Mouse (Mus musculus) frontal cortex, postnatal 14 days (tissue): ENCODE results near the gene Igf2r.

Experiments
- DNase-seq, 2 experiments: peaks; one replicate each; pipeline ENCODE4 v3.0.0; 2022; ENCODE audit warnings: low spot score in 2 of 2

Igf2r gene

GRCm38 (mm10) chr17:12782861-12783847 is 13.7 kb upstream of the Igf2r start:
- no peak for DNase-seq

DNA sequence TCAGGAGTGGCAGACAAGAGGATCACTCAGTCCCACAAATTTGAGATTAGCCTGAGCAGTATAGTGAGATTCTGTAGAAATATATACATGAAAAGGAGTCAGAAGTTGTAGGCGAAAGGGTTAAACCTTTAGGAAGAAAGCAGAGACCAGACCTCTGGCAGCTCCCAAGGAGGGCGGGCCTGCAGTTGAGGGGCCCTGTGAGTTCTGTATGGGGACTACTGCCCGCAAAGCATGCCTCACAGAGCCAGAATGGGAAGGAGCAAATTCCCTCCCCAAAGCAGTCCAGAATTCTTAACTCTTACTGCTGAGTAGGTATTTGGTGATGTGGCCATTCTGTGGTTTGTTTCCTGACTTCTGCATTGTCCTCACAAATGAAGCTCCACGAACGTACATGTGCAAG is 11.6 kb upstream of the Igf2r start:
- DNase-seq, result no peak

DNA sequence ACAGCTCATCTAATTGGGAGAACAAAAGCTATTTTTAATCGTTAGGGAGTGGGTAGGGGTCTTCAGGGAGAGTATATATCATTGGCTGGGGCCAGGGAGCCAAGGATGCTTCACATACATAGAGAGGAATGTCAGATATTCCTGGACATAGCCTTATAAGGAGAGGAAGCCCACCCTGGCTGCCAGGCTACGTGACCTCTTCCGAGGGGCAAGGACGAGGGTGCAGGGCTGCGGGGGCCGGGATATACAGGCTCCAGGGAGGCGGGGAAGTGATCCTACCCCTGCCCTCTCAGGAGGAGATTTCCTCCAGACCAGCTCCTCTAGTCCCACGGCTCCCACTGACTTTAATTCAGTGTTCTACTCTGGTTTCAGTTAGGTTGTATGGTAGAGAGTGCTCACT is 10.7 kb upstream of the Igf2r start:
- DNase-seq, result no peak

GRCm38 (mm10) chr17:12779442-12779841 is 10.0 kb upstream of the Igf2r start:
- DNase-seq, result no peak

DNA sequence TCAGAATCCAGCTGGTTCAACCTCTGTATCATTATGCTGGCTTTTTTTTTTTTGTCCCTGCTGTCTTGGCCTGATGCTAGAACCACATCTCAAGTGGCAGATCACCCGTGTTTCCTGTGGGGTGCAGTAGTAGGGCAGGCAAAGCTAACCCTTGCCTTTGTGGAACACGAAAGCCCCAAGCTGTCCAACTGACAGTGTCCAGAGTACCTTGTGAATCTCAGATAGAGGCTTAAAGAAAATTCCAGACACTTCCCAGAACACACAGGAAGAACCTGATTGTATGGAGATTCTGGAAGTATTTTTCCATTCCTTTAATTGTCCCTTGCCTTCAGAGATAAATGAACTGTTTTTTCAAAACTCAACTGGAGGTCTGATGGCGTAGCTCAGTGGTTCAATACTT is 4.5 kb upstream of the Igf2r start:
- DNase-seq, result no peak

GRCm38 (mm10) chr17:12770500-12770899 is 1.0 kb upstream of the Igf2r start:
- DNase-seq, result no peak

DNA sequence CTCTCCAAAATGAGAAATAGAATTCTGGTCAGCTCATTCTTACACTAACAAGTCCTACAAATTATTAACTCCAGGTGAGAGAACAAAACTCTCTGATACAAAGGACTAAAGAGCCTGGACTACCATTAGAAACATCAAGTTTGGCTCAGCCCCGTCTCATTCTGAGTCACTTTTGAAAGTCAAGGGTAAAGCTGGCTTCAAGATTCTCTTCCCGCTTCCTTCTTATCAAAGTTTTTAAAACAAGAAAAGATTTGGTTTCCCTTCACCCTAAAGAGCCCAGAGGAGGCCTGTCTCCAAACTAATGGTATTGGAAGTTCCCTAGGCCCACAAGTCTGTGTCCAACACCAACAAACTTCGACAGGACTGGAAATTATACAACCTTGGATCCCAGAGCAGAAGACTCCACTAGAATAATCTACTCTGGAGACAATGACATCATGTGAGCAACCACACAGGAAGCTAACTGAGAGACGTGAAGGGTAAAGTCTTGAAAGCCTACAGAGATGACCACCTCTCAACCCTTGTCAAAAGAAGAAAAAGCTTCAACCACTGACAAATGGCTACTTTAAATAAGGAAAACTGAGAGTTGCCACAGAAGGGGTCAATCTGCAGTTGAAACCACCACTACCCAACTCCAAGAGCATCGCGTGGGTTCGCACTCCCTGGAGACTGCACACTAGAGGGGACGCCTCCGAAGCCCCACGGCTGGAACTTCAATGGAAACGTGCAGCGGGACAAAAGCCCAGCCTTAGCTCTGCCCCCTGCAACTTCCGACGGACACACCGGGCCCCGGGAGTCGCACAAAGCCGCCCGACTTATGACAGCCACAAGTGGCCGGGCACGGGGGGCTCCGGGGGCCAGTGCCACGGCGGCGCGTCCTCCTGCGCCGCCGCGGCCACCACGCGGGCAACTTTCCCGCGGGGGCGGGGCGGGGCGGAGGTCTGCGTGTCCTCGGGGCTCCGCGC is 767 bp downstream of the Igf2r start:
- DNase-seq, result no peak

DNA sequence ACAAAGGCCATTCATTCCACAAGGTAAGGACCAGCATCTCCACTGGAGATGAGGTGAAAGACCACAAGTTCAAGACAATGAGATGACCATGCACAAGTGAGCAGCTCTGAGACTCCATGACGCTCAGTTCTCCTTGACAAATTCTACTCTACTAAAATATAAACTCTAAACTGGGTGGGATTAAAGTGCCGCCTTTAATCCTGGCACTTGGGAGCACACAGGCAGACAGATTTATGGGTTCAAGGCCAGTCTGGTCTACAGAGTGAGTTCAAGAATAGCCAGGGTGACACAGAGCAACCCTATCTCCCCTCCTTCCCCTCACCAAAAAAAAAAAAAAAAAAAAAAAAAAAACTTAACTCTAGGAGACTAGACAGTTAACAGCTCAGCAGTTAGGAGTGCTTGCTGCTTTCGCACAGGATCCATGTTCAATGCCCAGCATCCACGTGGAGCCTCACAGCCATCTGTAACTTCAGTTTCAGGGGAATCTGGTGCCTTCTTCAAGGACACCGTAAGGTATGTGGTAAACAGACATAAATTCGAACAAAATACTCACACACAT is 2.1 kb downstream of the Igf2r start:
- no peak for DNase-seq

DNA sequence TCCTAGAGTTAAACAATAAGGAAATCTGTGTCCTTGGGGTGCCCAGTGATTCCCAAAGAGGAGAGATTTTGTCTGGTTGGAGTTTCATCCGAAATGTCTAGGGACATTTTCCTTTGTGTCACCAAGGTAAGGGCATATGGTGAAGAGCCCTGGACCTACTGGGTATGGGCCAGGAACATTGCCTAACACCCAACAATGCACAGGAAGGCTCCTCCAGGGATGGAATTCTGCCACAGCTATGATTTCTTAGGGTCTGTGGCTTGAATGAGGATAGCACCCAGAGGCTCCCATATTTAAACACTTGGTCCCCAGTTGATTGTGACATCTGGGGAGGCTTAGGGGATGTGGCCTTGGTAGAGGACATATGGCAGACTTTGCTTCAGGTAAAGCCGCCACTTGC is 6.1 kb downstream of the Igf2r start:
- no peak for DNase-seq

- no peak for DNase-seq
These were observed 8.9 kb downstream of the Igf2r start for GRCm38 (mm10) chr17:12760355-12761146.

DNA sequence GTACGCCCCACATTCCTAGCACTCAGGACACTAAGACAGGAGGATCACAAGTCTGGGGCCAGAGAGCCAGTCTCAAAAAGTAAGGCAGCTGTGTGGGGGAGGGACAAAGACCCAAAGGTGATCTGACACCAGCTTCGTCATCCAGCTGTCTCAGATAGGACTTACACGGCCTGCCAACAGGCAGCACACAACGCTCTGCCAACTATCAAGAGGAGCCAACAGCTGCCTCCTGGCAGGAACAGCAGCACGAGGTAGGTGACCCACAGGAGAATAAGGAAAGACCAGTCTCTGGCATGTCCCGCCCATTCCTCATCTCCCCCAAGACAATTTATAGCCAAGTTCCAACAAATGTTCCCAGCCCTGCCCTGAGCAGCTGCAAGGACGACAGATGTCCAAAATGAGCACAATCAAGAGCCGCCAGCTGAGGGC is 9.8 kb downstream of the Igf2r start:
- no peak for DNase-seq

DNA sequence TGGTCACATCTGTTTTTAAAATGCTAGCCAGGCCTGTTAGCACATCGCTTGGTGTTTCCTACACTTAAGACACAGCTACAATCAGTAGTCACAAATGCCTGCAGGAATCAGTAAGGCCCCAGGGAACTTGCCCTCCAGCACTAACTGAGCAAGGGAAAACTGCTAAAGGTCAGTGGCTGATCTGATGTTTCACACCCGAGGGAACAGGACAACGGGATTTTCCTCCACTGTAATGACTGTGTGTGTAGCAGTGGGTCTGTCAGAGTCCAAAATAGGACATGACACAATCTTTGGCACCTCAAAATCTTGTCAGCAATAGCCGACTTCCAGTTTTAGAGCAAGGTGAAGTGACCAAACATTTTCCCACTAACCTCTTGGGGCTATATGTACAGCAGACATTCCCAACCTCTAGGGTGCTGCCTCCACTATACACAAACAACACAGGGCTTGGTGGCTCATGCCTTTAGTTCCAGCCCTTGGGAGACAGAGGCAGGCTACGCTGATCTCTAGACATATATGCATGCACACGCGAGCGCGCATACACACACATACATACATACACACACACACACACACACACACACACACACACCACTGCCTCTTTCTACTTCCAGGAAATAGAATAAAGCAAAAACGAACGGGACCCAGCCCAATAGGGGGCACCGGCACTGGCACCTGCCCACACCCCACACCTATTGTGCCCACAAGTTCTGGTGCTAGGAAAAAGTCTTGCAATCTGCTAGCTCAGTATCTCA is 10.6 kb downstream of the Igf2r start:
- DNase-seq, result no peak

GRCm38 (mm10) chr17:12757990-12758389 is 11.5 kb downstream of the Igf2r start:
- no peak for DNase-seq

- no peak for DNase-seq
These were observed 12.3 kb downstream of the Igf2r start for GRCm38 (mm10) chr17:12757161-12757560.

GRCm38 (mm10) chr17:12755951-12756350 is 13.5 kb downstream of the Igf2r start:
- no peak for DNase-seq

DNA sequence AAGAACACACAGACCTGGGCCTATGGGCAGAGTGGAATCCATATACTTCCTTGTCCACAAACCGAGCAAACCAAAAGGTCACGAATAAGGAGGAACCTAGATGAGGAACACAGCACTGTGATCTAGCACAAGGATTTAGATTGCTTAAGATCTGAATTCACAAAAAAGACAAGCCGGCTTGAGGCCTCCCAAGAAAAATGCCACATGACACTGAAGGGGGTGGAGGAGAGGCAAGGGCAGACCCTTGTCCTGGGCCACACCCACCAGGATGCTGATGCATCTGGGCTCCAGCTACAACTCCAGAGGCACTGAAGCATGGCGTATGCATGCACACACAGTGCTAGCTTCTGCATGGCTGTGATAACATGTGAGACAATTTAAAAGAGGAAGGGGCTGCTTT is 14.3 kb downstream of the Igf2r start:
- no peak for DNase-seq

GRCm38 (mm10) chr17:12754243-12755007 is 15.0 kb downstream of the Igf2r start:
- no peak for DNase-seq

- DNase-seq, result no peak
These were observed 16.4 kb downstream of the Igf2r start for GRCm38 (mm10) chr17:12753050-12753449.

- DNase-seq, result no peak
These were observed 17.8 kb downstream of the Igf2r start for GRCm38 (mm10) chr17:12751641-12752040.

GRCm38 (mm10) chr17:12751218-12751617 is 18.2 kb downstream of the Igf2r start:
- DNase-seq, result no peak
